Mouse (Mus musculus) midbrain, embryonic 14.5 days (tissue): Measurements from ENCODE around the gene Pkd1l2. TPM values are rescaled to one million over a fixed set of nuclear protein-coding genes. Genes with fewer than 3 reads are reported as not detected.
A peak's percentile ranks its signal among the peaks of the same experiment; 100 is the strongest.

Experiments
- ATAC-seq: fragments of 200-750 bp; cut with Nextera tagmentation; 2 replicates; pipeline ENCODE4 v1.8.0; 2017; ENCODE audit warnings: moderate number of reproducible peaks, moderate library complexity; ENCODE audit not compliant: low FRiP score, low TSS enrichment
- DNase-seq: peaks from one replicate; pipeline ENCODE4 v3.0.0-alpha.2; 2015
- H3K27ac ChIP-seq: fragments of 300-500 bp; sonication (generic); replicated peaks from 2 replicates; pipeline ENCODE4 v1.5.1; 2014; ENCODE audit warnings: mild to moderate bottlenecking, low read depth, low read length, moderate library complexity
- H3K27me3 ChIP-seq: fragments of 300-500 bp; sonication (generic); 2 replicates; pipeline ENCODE4 v1.6.1; 2014; ENCODE audit warnings: low read length, control low read depth, mixed read lengths; ENCODE audit not compliant: control insufficient read depth, insufficient read depth
- H3K36me3 ChIP-seq: fragments of 300-500 bp; sonication (generic); 2 replicates; pipeline ENCODE4 v1.6.1; 2014; ENCODE audit warnings: low read length, control low read depth; ENCODE audit not compliant: control insufficient read depth, insufficient read depth
- H3K4me1 ChIP-seq: fragments of 300-500 bp; sonication (generic); 2 replicates; pipeline ENCODE4 v1.6.1; 2014; ENCODE audit warnings: mild to moderate bottlenecking, antibody characterized with exemption, low read length, control low read depth; ENCODE audit not compliant: control insufficient read depth, insufficient read depth
- H3K4me2 ChIP-seq: fragments of 300-500 bp; sonication (generic); 2 replicates; pipeline ENCODE4 v1.6.1; 2014; ENCODE audit warnings: mild to moderate bottlenecking, low read length, moderate library complexity
- H3K4me3 ChIP-seq: fragments of 300-500 bp; sonication (generic); replicated peaks from 2 replicates; pipeline ENCODE4 v1.5.1; 2014; ENCODE audit warnings: low read depth, low read length
- H3K9ac ChIP-seq: fragments of 300-500 bp; sonication (generic); replicated peaks from 2 replicates; pipeline ENCODE4 v1.6.1; 2014; ENCODE audit warnings: mild to moderate bottlenecking, low read length, moderate library complexity
- H3K9me3 ChIP-seq: fragments of 300-500 bp; sonication (generic); 2 replicates; pipeline ENCODE4 v1.6.1; 2016; ENCODE audit warnings: low read length, control low read depth, mixed read lengths; ENCODE audit not compliant: control insufficient read depth
- WGBS: fragments of 180-500 bp; shearing (Covaris S2); extraction: QIAGEN DNeasy Blood & Tissue Kit; methylation state at CpG from one replicate; pipeline ENCODE4 v1.1.7; 2014; 5-methylcytosine and 5-hydroxymethylcytosine counted together
- polyA plus RNA-seq: library from polyadenylated mRNA; unstranded; fragments of >200 nt; fragmentation: Nextera tagmentation; extraction: Ambion mirVana; gene quantifications from 2 replicates; pipeline ENCODE4 v1.2.1, GENCODE M21; 2014

Pkd1l2 gene
- polyA plus RNA-seq, 1 experiment from 2014 or later, result 0.12 TPM

DNA sequence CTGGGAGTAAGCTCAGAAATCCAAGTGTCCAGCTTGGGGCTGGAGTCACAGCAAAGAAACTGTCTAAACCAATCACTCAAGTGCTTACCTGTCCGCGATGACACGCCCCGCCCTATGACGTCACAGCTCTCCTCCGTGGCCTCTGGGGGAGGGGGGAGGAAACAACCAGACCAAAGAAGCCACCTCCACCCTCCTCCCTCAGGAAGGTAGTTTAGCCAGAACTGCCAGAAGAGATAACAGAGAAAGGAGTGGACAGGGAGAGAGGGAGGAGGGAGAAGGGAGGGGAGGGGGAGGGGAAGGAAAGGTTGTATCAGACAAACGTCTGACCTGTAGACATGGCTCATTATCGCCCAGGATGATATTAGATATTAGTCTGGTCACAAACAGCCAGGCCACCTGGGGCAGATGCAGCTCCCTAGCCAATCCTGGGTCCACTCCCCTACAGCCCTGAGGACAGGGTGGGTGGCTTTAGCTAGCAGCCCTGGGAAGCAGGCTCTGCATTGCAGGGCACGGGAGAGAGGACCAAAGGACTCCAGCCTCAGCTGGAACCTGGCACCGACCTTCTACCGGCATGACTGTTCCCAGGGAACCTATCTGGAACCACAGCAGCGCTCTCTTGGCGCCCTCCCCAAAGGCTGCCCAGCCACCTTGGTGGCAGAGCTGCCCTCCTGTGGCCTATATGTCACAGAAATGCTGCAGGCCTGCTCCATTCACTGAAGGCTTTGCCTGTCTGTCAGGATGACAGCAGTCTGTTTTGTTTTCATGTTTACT, 33.6 kb upstream of the Pkd1l2 start:
- ATAC-seq (no peak), DNase-seq (peak; percentile 29)
- H3K4me1 ChIP-seq, result no peaks in the 10 kb centered on the region

GRCm38 (mm10) chr8:117115094-117115493, 32.8 kb upstream of the Pkd1l2 start:
- no peaks in the 10 kb centered on the region for H3K4me1 ChIP-seq
- H3K27ac ChIP-seq, result no peak overlapping the region
- DNase-seq, result peak; percentile 37
- no peaks in the 10 kb centered on the region for H3K27me3 ChIP-seq
- no peaks in the 10 kb centered on the region for H3K9me3 ChIP-seq
- H3K4me3 ChIP-seq, result no peak overlapping the region
- no peak overlapping the region for H3K9ac ChIP-seq
- WGBS, result 54% methylated on average over 6 of the region's 6 CpGs
- ATAC-seq, result no peak
- H3K4me2 ChIP-seq, result no peak overlapping the region
- H3K36me3 ChIP-seq, result no peaks in the 10 kb centered on the region

More for the DNA sequence above, 33.6 kb upstream of the Pkd1l2 start:
- Histone ChIP-seq H3K36me3 (no peaks in the 10 kb centered on the region), H3K4me2 (peak overlapping the region; percentile 35), H3K9me3 (no peaks in the 10 kb centered on the region), H3K27me3 (no peaks in the 10 kb centered on the region), H3K9ac (no peak overlapping the region), H3K27ac (no peak overlapping the region), H3K4me3 (peak overlapping the region; percentile 10; the same call in 1 of the 2 replicates)
- 14% methylated on average over 13 of the region's 13 CpGs for WGBS

- no peaks in the 10 kb centered on the region for H3K4me1 ChIP-seq
- no peaks in the 10 kb centered on the region for H3K36me3 ChIP-seq
- H3K27ac ChIP-seq, result no peak overlapping the region
- no peaks in the 10 kb centered on the region for H3K9me3 ChIP-seq
- H3K9ac ChIP-seq, result no peak overlapping the region
- no peaks in the 10 kb centered on the region for H3K27me3 ChIP-seq
- H3K4me2 ChIP-seq, result no peak overlapping the region
- DNase-seq, result no peak
- WGBS, result 80% methylated on average over 8 of the region's 8 CpGs
- no peak overlapping the region for H3K4me3 ChIP-seq
- ATAC-seq, result no peak
Measured at GRCm38 (mm10) chr8:117112261-117112660, 30.0 kb upstream of the Pkd1l2 start.

- H3K9me3 ChIP-seq, result no peaks in the 10 kb centered on the region
- H3K4me2 ChIP-seq, result no peak overlapping the region
- H3K9ac ChIP-seq, result no peak overlapping the region
- no peak for ATAC-seq
- H3K27ac ChIP-seq, result no peak overlapping the region
- H3K4me1 ChIP-seq, result no peaks in the 10 kb centered on the region
- DNase-seq, result no peak
- H3K4me3 ChIP-seq, result no peak overlapping the region
- no peaks in the 10 kb centered on the region for H3K36me3 ChIP-seq
- H3K27me3 ChIP-seq, result no peaks in the 10 kb centered on the region
- WGBS, result 97% methylated on average over 3 of the region's 3 CpGs
Measured at GRCm38 (mm10) chr8:117111641-117112040, 29.4 kb upstream of the Pkd1l2 start.

DNA sequence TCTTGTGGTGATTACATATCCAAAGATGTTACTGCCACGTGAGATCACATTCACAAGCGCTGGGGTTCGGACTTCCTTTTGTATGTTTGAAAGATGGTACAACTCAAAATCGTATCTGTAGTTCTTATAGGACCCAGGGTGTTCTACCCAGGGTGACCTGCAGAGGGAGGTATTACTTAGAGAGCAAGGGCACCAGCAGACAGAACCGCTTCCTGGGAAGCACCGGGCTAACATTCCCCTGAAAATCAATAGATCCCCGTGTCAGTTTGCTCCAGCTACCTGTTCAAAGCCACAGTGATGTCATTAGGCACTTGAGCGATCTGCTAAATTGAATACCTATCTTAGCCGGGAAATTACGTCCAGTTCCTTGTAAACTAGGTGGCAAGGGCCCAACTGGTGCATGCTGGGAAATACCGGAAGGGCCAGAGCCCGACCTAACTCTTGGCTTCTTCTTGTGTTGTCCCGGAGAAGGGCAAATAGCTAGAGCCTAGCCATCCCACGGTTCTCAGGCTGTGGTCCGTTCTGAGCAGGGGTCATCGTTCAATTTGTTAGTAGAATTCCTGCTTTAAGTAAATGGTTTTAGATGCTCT, 27.6 kb upstream of the Pkd1l2 start:
- no peaks in the 10 kb centered on the region for H3K4me1 ChIP-seq
- 55% methylated on average over 16 of the region's 16 CpGs for WGBS
- H3K9me3 ChIP-seq, result no peaks in the 10 kb centered on the region
- no peak overlapping the region for H3K27ac ChIP-seq
- ATAC-seq (no peak), DNase-seq (peak; percentile 47)
- H3K36me3 ChIP-seq, result no peaks in the 10 kb centered on the region
- H3K4me2 ChIP-seq, result no peak overlapping the region
- H3K4me3 ChIP-seq, result no peak overlapping the region
- no peak overlapping the region for H3K9ac ChIP-seq
- H3K27me3 ChIP-seq, result no peaks in the 10 kb centered on the region

DNA sequence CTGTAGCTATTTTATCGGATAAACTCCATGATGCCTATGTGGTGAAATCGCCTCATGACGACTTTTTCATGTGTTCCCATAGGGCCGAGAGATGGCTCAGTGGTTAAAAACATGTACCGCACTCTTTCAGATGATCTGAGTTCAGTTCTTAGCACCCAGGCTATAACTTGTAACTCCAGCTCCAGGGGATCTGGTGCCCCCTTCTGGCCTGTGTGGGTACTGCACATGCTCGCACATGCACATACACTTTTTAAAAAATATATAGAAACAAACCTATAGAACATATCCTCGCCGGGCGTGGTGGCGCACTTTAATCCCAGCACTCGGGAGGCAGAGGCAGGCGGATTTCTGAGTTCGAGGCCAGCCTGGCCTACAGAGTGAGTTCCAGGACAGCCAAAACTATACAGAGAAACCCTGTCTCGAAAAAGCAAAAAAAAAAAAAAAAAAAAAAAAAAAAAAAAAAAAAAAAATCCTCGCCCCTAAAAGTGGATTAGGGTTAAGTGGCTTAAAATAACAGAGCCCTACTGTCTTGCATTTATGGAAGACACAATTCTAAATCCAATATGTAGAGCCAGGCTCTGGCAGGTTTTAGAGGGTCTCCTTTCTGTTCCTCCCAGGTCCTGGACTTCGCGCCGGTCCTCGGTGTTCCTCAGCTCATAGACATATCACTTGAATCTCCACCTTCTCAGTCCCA, 26.9 kb upstream of the Pkd1l2 start:
- DNase-seq (no peak), ATAC-seq (no peak)
- Histone ChIP-seq H3K27me3 (no peaks in the 10 kb centered on the region), H3K9me3 (no peaks in the 10 kb centered on the region), H3K4me1 (no peaks in the 10 kb centered on the region), H3K27ac (no peak overlapping the region), H3K4me3 (no peak overlapping the region), H3K36me3 (no peaks in the 10 kb centered on the region), H3K9ac (no peak overlapping the region), H3K4me2 (no peak overlapping the region)
- 89% methylated on average over 19 of the region's 19 CpGs for WGBS

- H3K4me3 ChIP-seq, result no peak overlapping the region
Measured at GRCm38 (mm10) chr8:117107533-117107932, 25.3 kb upstream of the Pkd1l2 start.

DNA sequence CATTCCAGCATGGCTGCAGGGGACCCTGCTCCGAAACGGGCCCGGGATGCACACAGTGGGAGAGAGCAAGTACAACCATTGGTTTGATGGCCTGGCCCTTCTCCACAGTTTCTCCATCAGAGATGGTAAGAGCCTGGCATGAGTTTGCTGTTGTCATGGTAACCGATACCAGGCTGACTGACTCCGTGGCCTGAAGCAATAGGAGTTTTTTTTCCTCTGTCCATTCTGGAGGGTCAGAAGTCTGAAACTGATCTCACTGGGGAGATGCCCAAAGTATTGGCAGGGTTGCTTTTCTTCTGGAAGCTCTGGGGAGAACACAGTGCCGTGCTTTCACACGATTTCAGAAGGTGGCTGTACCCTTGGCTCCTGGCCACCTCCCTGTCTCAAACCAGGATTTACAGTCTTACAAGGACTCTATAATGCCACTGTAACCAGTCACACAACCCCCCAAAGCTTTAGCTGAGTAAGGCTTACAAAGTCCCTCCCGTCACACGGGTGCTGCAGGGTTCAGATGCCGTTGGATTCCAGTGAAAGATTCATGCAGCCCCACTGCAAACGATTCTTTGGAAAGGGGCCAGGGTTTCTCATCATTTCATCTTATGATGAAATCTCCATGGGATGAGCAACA, 15.4 kb upstream of the Pkd1l2 start:
- DNase-seq, result peak; percentile 75
- WGBS, result 46% methylated on average over 11 of the region's 11 CpGs

More at GRCm38 (mm10) chr8:117107533-117107932, 25.3 kb upstream of the Pkd1l2 start:
- WGBS, result 25% methylated on average over 9 of the region's 9 CpGs
- H3K9ac ChIP-seq, result no peak overlapping the region
- H3K27me3 ChIP-seq, result no peaks in the 10 kb centered on the region
- no peak overlapping the region for H3K4me2 ChIP-seq
- no peak overlapping the region for H3K27ac ChIP-seq
- H3K9me3 ChIP-seq, result no peaks in the 10 kb centered on the region
- H3K4me1 ChIP-seq, result no peaks in the 10 kb centered on the region
- ATAC-seq (no peak), DNase-seq (peak; percentile 81)
- H3K36me3 ChIP-seq, result no peaks in the 10 kb centered on the region

More for the DNA sequence above, 15.4 kb upstream of the Pkd1l2 start:
- H3K4me1 ChIP-seq, result 0 out of 2 replicates have a peak, but pooled peaks cover 5% of the 10 kb centered on the region
- H3K9me3 ChIP-seq, result peaks cover 7% of the 10 kb centered on the region; the same call in 1 of the 2 replicates
- no peaks in the 10 kb centered on the region for H3K27me3 ChIP-seq
- no peak overlapping the region for H3K9ac ChIP-seq
- H3K4me3 ChIP-seq, result no peak overlapping the region
- peak overlapping the region; percentile 8; the same call in 1 of the 2 replicates for H3K4me2 ChIP-seq
- ATAC-seq, result peak; percentile 58
- H3K36me3 ChIP-seq, result no peaks in the 10 kb centered on the region
- H3K27ac ChIP-seq, result peak overlapping the region; percentile 52; the same call in 1 of the 2 replicates
